Mouse (Mus musculus) CD4-positive, CD25-positive, alpha-beta regulatory T cell, adult 9 weeks (primary cell): ENCODE measurements around the gene Nhlrc1. TPM values are rescaled to one million over a fixed set of nuclear protein-coding genes. Genes with fewer than 3 reads are reported as not detected.

Source experiments
- polyA plus RNA-seq: library from polyadenylated mRNA; unstranded; fragments of 100-300 nt; shearing (Covaris generic); gene quantifications from one replicate; pipeline ENCODE4 v1.2.1, GENCODE M21; 2017

The Nhlrc1 gene
- polyA plus RNA-seq, result 0.58 TPM

GRCm38 (mm10) chr13:47014334-47015194 is at the start of gene Nhlrc1:
Nhlrc1 (minus strand) TSS chr13:47014850.

GRCm38 (mm10) chr13:47044617-47044947 is 29.9 kb upstream of the Nhlrc1 start, which contains the start of gene Tpmt:
Tpmt (minus strand) TSS chr13:47044737.

GRCm38 (mm10) chr13:47043030-47043680 is 28.5 kb upstream of the Nhlrc1 start, which contains the start of gene Kdm1b:
Kdm1b (plus strand) TSS chr13:47043499.

Other genes starting within 250 kb of the Nhlrc1 start
- gene Kif13a, start 85.0 kb downstream of the Nhlrc1 start, polyA plus RNA-seq, result 4.1 TPM
- 31.8 TPM for gene Kdm1b, start 28.6 kb upstream of the Nhlrc1 start, polyA plus RNA-seq
- 4.2 TPM for gene Tpmt, start 29.9 kb upstream of the Nhlrc1 start, polyA plus RNA-seq
- gene Dek, start 91.4 kb upstream of the Nhlrc1 start, polyA plus RNA-seq, result 57.4 TPM
- gene Rnf144b, start 107.8 kb upstream of the Nhlrc1 start, polyA plus RNA-seq, result 0.12 TPM